Comparison of ENCODE assay signal across 12 mouse cellular contexts in the genomic region with DNA sequence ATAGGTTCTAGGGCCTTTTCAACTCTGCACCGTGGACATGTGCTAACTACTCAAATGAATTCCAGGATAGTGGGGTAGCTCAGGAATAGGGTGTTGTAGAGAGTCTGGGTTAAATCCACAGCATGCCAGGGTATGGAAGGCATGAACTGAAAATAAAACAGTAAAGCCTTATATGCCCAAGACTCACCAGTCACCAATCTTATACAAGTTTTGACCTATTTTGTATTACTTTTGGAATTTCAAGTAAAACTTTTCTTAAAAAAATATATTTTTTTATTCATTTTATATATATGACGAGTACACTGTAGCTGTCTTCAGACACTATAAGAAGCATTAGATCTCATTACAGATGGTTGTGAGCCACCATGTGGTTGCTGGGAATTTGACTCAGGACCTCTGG. TPM values are rescaled to one million over a fixed set of nuclear protein-coding genes. Genes with fewer than 3 reads are reported as not detected.
A peak's percentile ranks its signal among the peaks of the same experiment; 100 is the strongest.
DNase-seq lines count a peak whose midpoint lies in the region; ATAC-seq and TF ChIP-seq lines count a peak whose summit lies in the region.
"Had no signal": no experiment of that assay in that cellular context is flagged by ENCODE, and none has a peak within 500 bp of the region (broad histone marks: within the 10 kb centered on the region; RNA-seq: fewer than 3 reads in every experiment).

No protein-coding gene starts in this region.

- no peak for ATAC-seq in kidney, embryonic 14.5 days (ENCODE audit: low FRiP score, low TSS enrichment)
- no peak for ATAC-seq in embryonic facial prominence, embryonic 14.5 days (ENCODE audit: low read depth)
- no peak for ATAC-seq in liver, embryonic 12.5 days

- TF ChIP-seq CTCF in MEL (IDR thresholded peaks at IDR 0.05 in 2 of 3, conservative IDR thresholded peaks at IDR 0.05 in 1 of 3; ENCODE audit: control insufficient read depth in 1 of 3, insufficient read depth in 1 of 3, low read depth in 2 of 3, low read length in 3 of 3, poor library complexity in 1 of 3, severe bottlenecking in 1 of 3), result no peak

- no peak for TF ChIP-seq POLR2A in MEL (IDR thresholded peaks at IDR 0.05; ENCODE audit: control insufficient read depth in 1 of 2, insufficient read depth in 1 of 2, low read depth in 1 of 2, low read length in 2 of 2, poor library complexity in 1 of 2)

- peaks cover 3% of the 10 kb centered on the region; the same call in 1 of the 2 replicates for H3K36me3 ChIP-seq in kidney, embryonic 14.5 days (ENCODE audit: control insufficient read depth, insufficient read depth, low read length)
- H3K36me3 ChIP-seq in MEL (ENCODE audit: control insufficient read depth in 1 of 2, insufficient read depth in 2 of 2, low read length in 2 of 2), result peaks cover 0 to 13% of the 10 kb centered on the region in 2 experiments; a peak in 2 of 4 replicates
- no peaks in the 10 kb centered on the region for H3K36me3 ChIP-seq in embryonic facial prominence, embryonic 14.5 days (ENCODE audit: control insufficient read depth, insufficient read depth, low read length)
- no peaks in the 10 kb centered on the region for H3K36me3 ChIP-seq in liver, embryonic 12.5 days

- DNase-seq in kidney, postnatal 4 days, result no peak
- no peak for DNase-seq in MEL (ENCODE audit: low read depth, low spot score)
- DNase-seq in embryonic facial prominence, embryonic 14.5 days (ENCODE audit: low spot score), result no peak
- DNase-seq in urinary bladder, adult 2 months (ENCODE audit: low spot score), result no peak
- no peak for DNase-seq in spleen, postnatal 14 days (ENCODE audit: low spot score in 2 of 2)
- no peak for DNase-seq in right cerebral cortex, postnatal 36 days (ENCODE audit: low spot score in 2 of 2)

- peak overlapping the region; percentile 49; the same call in 1 of the 2 replicates for H3K27ac ChIP-seq in kidney, embryonic 14.5 days (ENCODE audit: low read depth, low read length)
- no peak overlapping the region for H3K27ac ChIP-seq in MEL (ENCODE audit: control insufficient read depth, low read depth, low read length)
- no peak overlapping the region for H3K27ac ChIP-seq in embryonic facial prominence, embryonic 14.5 days (replicated peaks; ENCODE audit: low read depth, low read length)
- no peak overlapping the region for H3K27ac ChIP-seq in liver, embryonic 12.5 days

- H3K4me3 ChIP-seq in kidney, embryonic 14.5 days (ENCODE audit: low read length), result no peak overlapping the region
- H3K4me3 ChIP-seq in MEL (ENCODE audit: control insufficient read depth in 1 of 2, insufficient read depth in 1 of 2, low read depth in 2 of 2, low read length in 2 of 2), result peak overlapping the region; percentile 41 to 57; a peak in 3 of 4 replicates
- no peak overlapping the region for H3K4me3 ChIP-seq in embryonic facial prominence, embryonic 14.5 days (ENCODE audit: low read depth, low read length)
- H3K4me3 ChIP-seq in liver, embryonic 12.5 days, result peak overlapping the region; percentile 34

- peaks cover 20% of the 10 kb centered on the region for H3K4me1 ChIP-seq in kidney, embryonic 14.5 days (ENCODE audit: control insufficient read depth, insufficient read depth, low read length)
- H3K4me1 ChIP-seq in MEL (ENCODE audit: control insufficient read depth in 1 of 2, insufficient read depth in 2 of 2, low read length in 2 of 2), result peaks cover 5 to 25% of the 10 kb centered on the region in 2 experiments; a peak in 3 of 4 replicates
- peaks cover 15% of the 10 kb centered on the region for H3K4me1 ChIP-seq in embryonic facial prominence, embryonic 14.5 days (ENCODE audit: control insufficient read depth, insufficient read depth, low read length)
- peaks cover 33% of the 10 kb centered on the region for H3K4me1 ChIP-seq in liver, embryonic 12.5 days

- TF ChIP-seq EP300 in MEL (IDR thresholded peaks at IDR 0.05; ENCODE audit: low read depth in 1 of 2, low read length in 2 of 2), result no peak

- H3K9me3 ChIP-seq in kidney, embryonic 14.5 days (ENCODE audit: control insufficient read depth, low read length), result no peaks in the 10 kb centered on the region
- no peaks in the 10 kb centered on the region for H3K9me3 ChIP-seq in MEL (replicated peaks; ENCODE audit: insufficient read depth, low read length)
- no peaks in the 10 kb centered on the region for H3K9me3 ChIP-seq in embryonic facial prominence, embryonic 14.5 days (ENCODE audit: control insufficient read depth, low read length)
- H3K9me3 ChIP-seq in liver, embryonic 12.5 days (replicated peaks), result no peaks in the 10 kb centered on the region

- peaks cover 2% of the 10 kb centered on the region; the same call in 1 of the 2 replicates for H3K79me2 ChIP-seq in MEL (ENCODE audit: control insufficient read depth, insufficient read depth, low read length, poor library complexity)

- no peak for TF ChIP-seq RAD21 in MEL (IDR thresholded peaks at IDR 0.05; ENCODE audit: low read depth, low read length)

- WGBS in kidney, embryonic 14.5 days, result 37% methylated on average over 2 of the region's 2 CpGs
- 26% methylated on average over 2 of the region's 2 CpGs for WGBS in embryonic facial prominence, embryonic 14.5 days
- 55% methylated on average over 2 of the region's 2 CpGs for WGBS in liver, embryonic 12.5 days (ENCODE audit: insufficient replicate concordance)

- H3K9ac ChIP-seq in kidney, embryonic 14.5 days (ENCODE audit: low read depth, low read length), result no peak overlapping the region
- peak overlapping the region; percentile 60 for H3K9ac ChIP-seq in MEL (ENCODE audit: control insufficient read depth, low read depth, low read length, poor library complexity, severe bottlenecking)
- H3K9ac ChIP-seq in embryonic facial prominence, embryonic 14.5 days (ENCODE audit: low read depth, low read length), result no peak overlapping the region
- H3K9ac ChIP-seq in liver, embryonic 12.5 days, result peak overlapping the region; percentile 28; the same call in 1 of the 2 replicates

- peak overlapping the region; percentile 24 for H3K4me2 ChIP-seq in kidney, embryonic 14.5 days (replicated peaks; ENCODE audit: low read depth, low read length)
- peak overlapping the region; percentile 48 for H3K4me2 ChIP-seq in embryonic facial prominence, embryonic 14.5 days (ENCODE audit: low read depth, low read length)
- peak overlapping the region; percentile 51 for H3K4me2 ChIP-seq in liver, embryonic 12.5 days

- no peaks in the 10 kb centered on the region for H3K27me3 ChIP-seq in kidney, embryonic 14.5 days (ENCODE audit: control insufficient read depth, insufficient read depth, low read length)
- no peaks in the 10 kb centered on the region for H3K27me3 ChIP-seq in MEL (ENCODE audit: control insufficient read depth in 1 of 2, insufficient read depth in 2 of 2, low read length in 2 of 2)
- no peaks in the 10 kb centered on the region for H3K27me3 ChIP-seq in embryonic facial prominence, embryonic 14.5 days (replicated peaks; ENCODE audit: control insufficient read depth, insufficient read depth, low read length)
- H3K27me3 ChIP-seq in liver, embryonic 12.5 days (replicated peaks), result 0 out of 2 replicates have a peak, but pooled peaks cover 4% of the 10 kb centered on the region

TF ChIP-seq in MEL, 35 proteins besides CTCF, POLR2A, EP300 and RAD21 (continues in another document):
- TF ChIP-seq NRF1 (IDR thresholded peaks at IDR 0.05; ENCODE audit: insufficient read depth, low read depth, low read length, poor library complexity, severe bottlenecking) (no peak), SMC3 (IDR thresholded peaks at IDR 0.05; ENCODE audit: low read depth, low read length) (no peak), POLR2AphosphoS2 (IDR thresholded peaks at IDR 0.05; ENCODE audit: low read length) (no peak), MXI1 (IDR thresholded peaks at IDR 0.05; ENCODE audit: low read depth, low read length) (no peak), GATA1 (IDR thresholded peaks at IDR 0.05; ENCODE audit: low read depth, low read length) (no peak), MEF2A (IDR thresholded peaks at IDR 0.05; ENCODE audit: extremely low read depth, insufficient replicate concordance, low read depth, low read length, poor library complexity, severe bottlenecking) (no peak), MAX (IDR thresholded peaks at IDR 0.05; ENCODE audit: low read length) (no peak), KAT2A (conservative IDR thresholded peaks at IDR 0.05; ENCODE audit: low read depth, low read length) (no peak), CHD2 (IDR thresholded peaks at IDR 0.05; ENCODE audit: low read length) (no peak), ZKSCAN1 (IDR thresholded peaks at IDR 0.05; ENCODE audit: low read depth, low read length) (no peak), CHD1 (IDR thresholded peaks at IDR 0.05; ENCODE audit: low read depth, low read length) (no peak), POLR2AphosphoS5 (IDR thresholded peaks at IDR 0.05; ENCODE audit: borderline replicate concordance, low read depth, low read length) (no peak), ZNF384 (IDR thresholded peaks at IDR 0.05; ENCODE audit: low read depth, low read length) (no peak), ZC3H11A (IDR thresholded peaks at IDR 0.05; ENCODE audit: low read depth, low read length) (no peak)

RNA-seq across cellular contexts. Expression of a gene that starts 4.2 kb away (rescaled TPM):
- polyA plus RNA-seq in kidney, embryonic 14.5 days (2014; fragmentation: Nextera tagmentation; extraction: Ambion mirVana), result 59.1 and 105 TPM in 2 replicates
- 24.8 and 29.2 TPM in 2 replicates for total RNA-seq in MEL (2012; rRNA removed)
- 10 to 100 TPM in 1 of 2 experiments, not detected in 1; 48.9 TPM for polyA plus RNA-seq in MEL (2012; ENCODE audit: insufficient read depth in 1 of 2, insufficient read length in 2 of 2, low read depth in 1 of 2, low replicate concordance in 2 of 2, missing spikeins in 1 of 2)
- 30.1 and 31.0 TPM in 2 replicates for polyA plus RNA-seq in embryonic facial prominence, embryonic 14.5 days (2014; fragmentation: Nextera tagmentation; extraction: Ambion mirVana)
- 28.9 and 30.6 TPM in 2 replicates for polyA plus RNA-seq in liver, embryonic 12.5 days (2016; fragmentation: Nextera tagmentation; extraction: Ambion mirVana)
- 20.5 and 28.8 TPM in 2 replicates for polyA plus RNA-seq in urinary bladder, adult 2 months (2012; rRNA removed)

RNA-seq across cellular contexts. Expression of a gene that starts 21.1 kb away (rescaled TPM):
- 21.5 and 23.2 TPM in 2 replicates for polyA plus RNA-seq in kidney, embryonic 14.5 days (2014; fragmentation: Nextera tagmentation; extraction: Ambion mirVana)
- total RNA-seq in MEL (2012; rRNA removed), result 4.5 and 4.7 TPM in 2 replicates
- 10 to 100 TPM in 1 of 2 experiments, not detected in 1; 13.3 TPM for polyA plus RNA-seq in MEL (2012; ENCODE audit: insufficient read depth in 1 of 2, insufficient read length in 2 of 2, low read depth in 1 of 2, low replicate concordance in 2 of 2, missing spikeins in 1 of 2)
- 19.5 and 20.8 TPM in 2 replicates for polyA plus RNA-seq in embryonic facial prominence, embryonic 14.5 days (2014; fragmentation: Nextera tagmentation; extraction: Ambion mirVana)
- polyA plus RNA-seq in liver, embryonic 12.5 days (2016; fragmentation: Nextera tagmentation; extraction: Ambion mirVana), result 11.6 and 11.9 TPM in 2 replicates
- polyA plus RNA-seq in urinary bladder, adult 2 months (2012; rRNA removed), result 34.2 and 41.7 TPM in 2 replicates

RNA-seq across cellular contexts. Expression of a gene that starts 53.0 kb away (rescaled TPM):
- 1.3 and 1.7 TPM in 2 replicates for polyA plus RNA-seq in kidney, embryonic 14.5 days (2014; fragmentation: Nextera tagmentation; extraction: Ambion mirVana)
- total RNA-seq in MEL (2012; rRNA removed), result not detected in 2 replicates
- polyA plus RNA-seq in MEL (2012; ENCODE audit: insufficient read depth in 1 of 2, insufficient read length in 2 of 2, low read depth in 1 of 2, low replicate concordance in 2 of 2, missing spikeins in 1 of 2), result not detected
- 0.34 and 3.6 TPM in 2 replicates for polyA plus RNA-seq in embryonic facial prominence, embryonic 14.5 days (2014; fragmentation: Nextera tagmentation; extraction: Ambion mirVana)
- polyA plus RNA-seq in liver, embryonic 12.5 days (2016; fragmentation: Nextera tagmentation; extraction: Ambion mirVana), result not detected in 2 replicates
- not detected in 2 replicates for polyA plus RNA-seq in urinary bladder, adult 2 months (2012; rRNA removed)
- total RNA-seq: adrenal gland, adult 8-10 months; gastrocnemius, postnatal 10 days; left cerebral cortex, adult 8-10 months; megakaryocyte-erythroid progenitor cell, adult 5-6 weeks had no signal

Comparison
In these comparisons a context has a peak if more than half of its experiments do, and no peak if none do; other contexts are left out.
1. H3K4me3 ChIP-seq: peak in MEL (2 of 2) and liver, embryonic 12.5 days (single experiment); none in kidney, embryonic 14.5 days (single experiment) and embryonic facial prominence, embryonic 14.5 days (single experiment).
2. H3K9ac ChIP-seq: peak in MEL (single experiment) and liver, embryonic 12.5 days (single experiment); none in kidney, embryonic 14.5 days (single experiment) and embryonic facial prominence, embryonic 14.5 days (single experiment).
3. Peak in every context shown above with its lines, with median percentiles within 50 percentile points of each other: H3K4me2 ChIP-seq.